Mouse (Mus musculus) heart, embryonic 15.5 days (tissue): Measurements from ENCODE around the gene Ak8. TPM values are rescaled to one million over a fixed set of nuclear protein-coding genes. Genes with fewer than 3 reads are reported as not detected.
A peak's percentile ranks its signal among the peaks of the same experiment; 100 is the strongest.

Experiments
- ATAC-seq: fragments of 200-750 bp; cut with Nextera tagmentation; replicated peaks from 2 replicates; pipeline ENCODE4 v1.8.0; 2017; ENCODE audit warnings: low read depth, moderate TSS enrichment; ENCODE audit not compliant: insufficient number of reproducible peaks, insufficient read depth, low FRiP score
- H3K27ac ChIP-seq: fragments of 300-500 bp; sonication (generic); 2 replicates; pipeline ENCODE4 v1.5.1; 2015; ENCODE audit warnings: mild to moderate bottlenecking, inconsistent platforms
- H3K27me3 ChIP-seq: fragments of 300-500 bp; sonication (generic); 2 replicates; pipeline ENCODE4 v1.6.1; 2015; ENCODE audit warnings: inconsistent platforms
- H3K36me3 ChIP-seq: fragments of 300-500 bp; sonication (generic); 2 replicates; pipeline ENCODE4 v1.6.1; 2015; ENCODE audit warnings: mild to moderate bottlenecking, inconsistent platforms
- H3K4me1 ChIP-seq: fragments of 300-500 bp; sonication (generic); replicated peaks from 2 replicates; pipeline ENCODE4 v1.6.1; 2015; ENCODE audit warnings: inconsistent platforms
- H3K4me2 ChIP-seq: fragments of 300-500 bp; sonication (generic); 2 replicates; pipeline ENCODE4 v1.6.1; 2015; ENCODE audit warnings: inconsistent platforms, mild to moderate bottlenecking, moderate library complexity
- H3K4me3 ChIP-seq: fragments of 300-500 bp; sonication (generic); 2 replicates; pipeline ENCODE4 v1.5.1; 2015; ENCODE audit warnings: mild to moderate bottlenecking, inconsistent platforms
- H3K9ac ChIP-seq: fragments of 300-500 bp; sonication (generic); 2 replicates; pipeline ENCODE4 v1.6.1; 2015; ENCODE audit warnings: mild to moderate bottlenecking, inconsistent platforms
- H3K9me3 ChIP-seq: fragments of 300-500 bp; sonication (generic); replicated peaks from 2 replicates; pipeline ENCODE4 v1.6.1; 2016; ENCODE audit warnings: inconsistent platforms
- WGBS: fragments of 180-500 bp; shearing (Covaris S2); methylation state at CpG from one replicate; pipeline ENCODE4 v1.1.7; 2015; ENCODE audit warnings: mixed read lengths; 5-methylcytosine and 5-hydroxymethylcytosine counted together
- polyA plus RNA-seq: library from polyadenylated mRNA; unstranded; fragments of >200 nt; fragmentation: Nextera tagmentation; extraction: Ambion mirVana; gene quantifications from 2 replicates; pipeline ENCODE4 v1.2.1, GENCODE M21; 2015

The Ak8 gene
- polyA plus RNA-seq, 1 experiment from 2014 or later: 0.30 TPM

- H3K4me2 ChIP-seq: peak overlapping the region; percentile 33
- peak overlapping the region; percentile 43 for H3K27ac ChIP-seq
- no peaks in the 10 kb centered on the region for H3K9me3 ChIP-seq
- 22% methylated on average over 5 of the region's 5 CpGs for WGBS
- H3K27me3 ChIP-seq: no peaks in the 10 kb centered on the region; the same call in 1 of the 2 replicates
- H3K4me3 ChIP-seq: peak overlapping the region; percentile 1; the same call in 1 of the 2 replicates
- H3K36me3 ChIP-seq: no peaks in the 10 kb centered on the region
- ATAC-seq: 0 out of 2 replicates have a peak, but pooled peaks have one; percentile 43
- no peak overlapping the region for H3K9ac ChIP-seq
- peaks cover 23% of the 10 kb centered on the region for H3K4me1 ChIP-seq
Measured at GRCm38 (mm10) chr2:28770697-28771096, 70.7 kb downstream of the Ak8 start.

DNA sequence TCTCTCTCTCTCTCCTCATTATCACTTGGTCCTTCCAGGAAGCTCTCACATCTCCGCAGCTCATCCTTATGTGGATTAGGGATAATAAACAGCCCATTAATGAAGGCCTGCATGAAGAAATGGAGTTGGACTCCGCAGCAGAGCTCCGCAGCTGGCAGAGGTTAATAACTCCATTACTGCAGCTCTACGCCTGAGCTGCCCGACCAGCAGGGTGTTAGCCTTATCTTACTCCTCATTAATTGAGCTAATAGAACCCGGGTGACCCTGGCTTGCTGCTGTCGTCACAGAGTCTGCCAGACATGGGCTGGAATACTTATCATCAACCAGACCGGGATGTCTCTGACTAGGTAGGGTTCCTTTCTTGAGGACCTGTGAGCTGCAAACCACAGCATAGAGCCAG, 74.1 kb downstream of the Ak8 start:
- no peak overlapping the region for H3K4me3 ChIP-seq
- H3K27me3 ChIP-seq: no peaks in the 10 kb centered on the region; the same call in 1 of the 2 replicates
- H3K36me3 ChIP-seq: no peaks in the 10 kb centered on the region
- no peak overlapping the region for H3K9ac ChIP-seq
- peaks cover 34% of the 10 kb centered on the region for H3K4me1 ChIP-seq
- ATAC-seq: no peak
- WGBS: 42% methylated on average over 8 of the region's 8 CpGs
- H3K9me3 ChIP-seq: no peaks in the 10 kb centered on the region
- H3K27ac ChIP-seq: no peak overlapping the region
- no peak overlapping the region for H3K4me2 ChIP-seq

- ATAC-seq: no peak
- no peak overlapping the region for H3K4me3 ChIP-seq
- H3K4me1 ChIP-seq: peaks cover 19% of the 10 kb centered on the region
- no peaks in the 10 kb centered on the region for H3K9me3 ChIP-seq
- no peak overlapping the region for H3K27ac ChIP-seq
- H3K36me3 ChIP-seq: no peaks in the 10 kb centered on the region
- no peak overlapping the region for H3K9ac ChIP-seq
- no peaks in the 10 kb centered on the region for H3K27me3 ChIP-seq
- H3K4me2 ChIP-seq: no peak overlapping the region
- 57% methylated on average over 2 of the region's 2 CpGs for WGBS
Measured at GRCm38 (mm10) chr2:28776728-28777127, 76.8 kb downstream of the Ak8 start.

DNA sequence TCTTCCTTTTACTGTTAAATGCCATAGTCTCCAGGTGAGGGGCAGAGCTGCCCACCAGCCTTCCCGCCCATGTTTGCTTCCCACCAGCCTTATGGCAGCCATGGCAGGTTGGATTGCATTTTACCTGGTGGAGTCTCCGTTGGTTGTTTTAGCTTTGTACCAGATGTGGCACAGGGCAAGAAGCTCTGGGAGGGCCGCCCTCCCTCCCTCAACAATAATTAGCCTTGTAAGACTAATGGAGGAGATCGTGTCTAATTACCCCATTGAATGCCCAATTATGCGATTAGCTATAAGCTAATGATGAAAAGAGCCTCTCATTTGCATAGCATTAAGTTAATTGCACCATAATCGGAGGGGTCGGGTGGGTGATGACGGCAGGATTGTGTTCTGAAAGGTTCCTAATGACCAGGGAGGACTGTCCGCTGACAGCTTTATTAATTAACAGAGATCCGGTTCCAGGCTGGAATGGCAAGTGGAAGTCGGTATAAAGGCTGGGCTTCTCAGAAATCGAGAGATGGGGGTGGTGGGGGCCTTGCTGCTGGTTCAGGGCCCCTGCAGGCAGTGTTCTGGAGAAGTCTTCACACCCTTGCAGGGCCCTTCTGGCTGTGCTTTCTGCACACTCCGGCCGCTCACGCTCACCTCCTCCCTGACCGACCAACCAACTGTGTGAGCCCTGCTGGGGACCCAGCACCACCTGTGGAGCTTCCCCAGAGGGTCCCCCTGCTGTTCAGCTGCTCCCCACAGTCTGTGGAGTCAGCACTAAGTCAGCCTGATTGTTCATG, 80.2 kb downstream of the Ak8 start:
- Histone ChIP-seq H3K9ac (no peak overlapping the region), H3K27ac (no peak overlapping the region), H3K4me1 (peaks cover 16% of the 10 kb centered on the region), H3K4me3 (no peak overlapping the region), H3K27me3 (no peaks in the 10 kb centered on the region), H3K4me2 (no peak overlapping the region), H3K9me3 (no peaks in the 10 kb centered on the region), H3K36me3 (no peaks in the 10 kb centered on the region)
- 76% methylated on average over 16 of the region's 16 CpGs for WGBS
- ATAC-seq: no peak

GRCm38 (mm10) chr2:28781310-28781709, 81.3 kb downstream of the Ak8 start:
- peaks cover 9% of the 10 kb centered on the region for H3K4me1 ChIP-seq
- no peak overlapping the region for H3K4me2 ChIP-seq
- WGBS: 81% methylated on average over 4 of the region's 4 CpGs
- no peaks in the 10 kb centered on the region for H3K36me3 ChIP-seq
- H3K27me3 ChIP-seq: no peaks in the 10 kb centered on the region
- no peaks in the 10 kb centered on the region for H3K9me3 ChIP-seq
- ATAC-seq: no peak
- H3K27ac ChIP-seq: no peak overlapping the region
- no peak overlapping the region for H3K9ac ChIP-seq
- no peak overlapping the region for H3K4me3 ChIP-seq

GRCm38 (mm10) chr2:28786355-28787066, 86.5 kb downstream of the Ak8 start:
- Histone ChIP-seq H3K9me3 (no peaks in the 10 kb centered on the region), H3K4me2 (no peak overlapping the region), H3K27me3 (no peaks in the 10 kb centered on the region), H3K36me3 (no peaks in the 10 kb centered on the region), H3K27ac (no peak overlapping the region), H3K9ac (no peak overlapping the region), H3K4me1 (no peaks in the 10 kb centered on the region), H3K4me3 (no peak overlapping the region)
- ATAC-seq: no peak
- 72% methylated on average over 16 of the region's 16 CpGs for WGBS

DNA sequence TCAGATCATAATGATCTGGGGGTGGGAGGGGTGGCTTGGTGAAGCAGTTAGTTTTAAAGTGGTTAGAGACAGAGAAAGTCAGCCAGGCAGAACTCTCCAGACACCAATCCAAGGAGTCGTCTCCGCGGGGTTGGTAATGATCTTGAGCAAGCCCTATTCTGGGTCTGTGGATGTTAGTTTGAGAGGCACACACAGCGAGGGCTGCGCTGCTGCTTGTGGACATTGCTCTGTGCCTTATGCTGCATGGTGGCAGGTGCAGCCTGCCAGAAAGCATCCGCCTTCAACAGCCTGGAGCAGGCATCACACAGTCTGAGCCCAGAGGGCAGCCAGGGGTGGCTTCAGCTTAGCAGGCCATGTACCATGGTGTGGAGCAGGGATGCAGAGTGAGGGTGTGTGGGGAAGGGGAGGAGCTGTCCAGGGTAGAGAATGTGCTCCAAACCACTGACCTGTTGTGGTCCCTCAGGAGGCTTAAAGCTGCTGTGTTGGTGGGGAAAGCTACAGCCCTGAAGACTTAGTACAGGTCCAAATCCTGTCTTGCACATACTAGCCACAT, 87.2 kb downstream of the Ak8 start:
- no peaks in the 10 kb centered on the region for H3K9me3 ChIP-seq
- no peaks in the 10 kb centered on the region for H3K4me1 ChIP-seq
- ATAC-seq: no peak
- no peaks in the 10 kb centered on the region for H3K27me3 ChIP-seq
- H3K4me2 ChIP-seq: no peak overlapping the region
- H3K4me3 ChIP-seq: no peak overlapping the region
- no peak overlapping the region for H3K9ac ChIP-seq
- WGBS: 74% methylated on average over 6 of the region's 6 CpGs
- H3K36me3 ChIP-seq: no peaks in the 10 kb centered on the region
- no peak overlapping the region for H3K27ac ChIP-seq

DNA sequence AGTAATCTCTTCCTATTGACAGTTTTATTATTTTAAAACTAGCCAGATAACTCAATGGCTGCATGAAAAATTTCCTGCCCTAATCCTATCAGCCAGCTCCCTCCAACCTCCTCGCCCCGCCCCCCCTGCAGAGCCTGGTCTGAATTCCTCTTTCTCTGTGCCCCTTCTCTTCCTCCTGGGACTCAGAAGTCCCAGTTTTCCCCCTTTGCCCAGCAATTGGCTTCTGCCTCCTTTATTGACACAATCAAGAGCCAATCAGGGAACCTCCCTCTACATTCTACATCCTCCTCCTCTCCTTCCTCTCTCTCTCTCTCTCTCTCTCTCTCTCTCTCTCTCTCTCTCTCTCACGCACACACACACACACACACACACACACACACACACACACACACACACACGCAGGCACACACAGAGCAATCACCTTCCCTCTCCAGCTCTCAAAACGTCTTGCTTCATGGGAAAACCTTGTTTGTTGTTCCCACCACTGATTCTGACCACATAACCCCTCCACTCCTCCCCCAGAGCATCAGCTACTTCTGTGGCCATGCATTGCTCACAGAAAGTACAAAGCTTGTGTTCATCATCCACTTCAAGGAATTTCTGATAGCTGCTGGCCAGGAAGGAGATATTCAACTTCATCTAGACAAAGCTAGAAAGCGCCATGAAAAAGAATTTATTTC, 93.1 kb downstream of the Ak8 start:
- no peak overlapping the region for H3K4me3 ChIP-seq
- no peak overlapping the region for H3K9ac ChIP-seq

GRCm38 (mm10) chr2:28794623-28795022, 94.7 kb downstream of the Ak8 start:
- ATAC-seq: no peak
- Histone ChIP-seq H3K9ac (no peak overlapping the region), H3K27ac (no peak overlapping the region), H3K36me3 (no peaks in the 10 kb centered on the region), H3K9me3 (no peaks in the 10 kb centered on the region), H3K4me2 (no peak overlapping the region), H3K4me1 (peaks cover 13% of the 10 kb centered on the region), H3K4me3 (no peak overlapping the region), H3K27me3 (no peaks in the 10 kb centered on the region)
- WGBS: 65% methylated on average over 5 of the region's 5 CpGs

More for the DNA sequence above, 93.1 kb downstream of the Ak8 start:
- no peaks in the 10 kb centered on the region for H3K9me3 ChIP-seq
- peaks cover 9% of the 10 kb centered on the region for H3K4me1 ChIP-seq
- peak; percentile 77 for ATAC-seq
- no peaks in the 10 kb centered on the region for H3K36me3 ChIP-seq
- H3K27ac ChIP-seq: peak overlapping the region; percentile 37; the same call in 1 of the 2 replicates
- peak overlapping the region; percentile 46 for H3K4me2 ChIP-seq
- no peaks in the 10 kb centered on the region for H3K27me3 ChIP-seq
- 25% methylated on average over 5 of the region's 6 CpGs for WGBS

- no peak for ATAC-seq
- H3K4me2 ChIP-seq: no peak overlapping the region
- H3K4me1 ChIP-seq: peaks cover 13% of the 10 kb centered on the region
- 59% methylated on average over 8 of the region's 8 CpGs for WGBS
- no peak overlapping the region for H3K9ac ChIP-seq
- no peak overlapping the region for H3K27ac ChIP-seq
- H3K27me3 ChIP-seq: no peaks in the 10 kb centered on the region
- no peaks in the 10 kb centered on the region for H3K9me3 ChIP-seq
- no peaks in the 10 kb centered on the region for H3K36me3 ChIP-seq
- no peak overlapping the region for H3K4me3 ChIP-seq
Measured at GRCm38 (mm10) chr2:28796298-28796697, 96.3 kb downstream of the Ak8 start.

DNA sequence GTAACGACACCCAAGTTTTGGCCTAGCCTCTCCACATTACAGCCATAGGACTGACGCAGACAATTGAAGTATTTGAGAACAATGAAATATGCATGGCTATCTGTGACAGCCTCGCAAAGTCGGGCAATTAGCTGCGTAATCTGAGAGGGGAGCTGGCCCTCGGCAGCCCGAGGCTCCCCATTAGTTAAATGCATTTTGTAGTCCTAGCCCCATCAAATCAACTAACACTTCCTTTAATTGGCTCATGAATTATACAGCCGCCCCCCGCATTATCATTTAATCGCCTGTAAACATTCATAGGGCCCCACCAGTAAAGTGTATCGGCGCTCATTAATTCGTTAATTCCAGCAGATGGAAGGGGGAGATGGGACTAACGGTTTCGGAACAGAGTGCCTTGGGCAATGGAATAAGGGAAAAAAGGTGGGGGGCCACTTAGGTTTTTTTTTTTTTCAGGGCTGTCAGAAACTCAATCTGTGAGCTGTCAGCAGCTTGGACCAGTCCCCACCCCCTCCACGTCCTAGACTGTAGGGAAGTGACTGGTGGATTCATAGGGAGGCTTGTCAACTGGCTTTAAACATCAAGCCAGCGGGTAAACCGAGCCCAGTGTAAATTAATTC, 97.6 kb downstream of the Ak8 start:
- Histone ChIP-seq H3K4me3 (no peak overlapping the region), H3K27me3 (no peaks in the 10 kb centered on the region), H3K9me3 (no peaks in the 10 kb centered on the region), H3K36me3 (no peaks in the 10 kb centered on the region), H3K9ac (no peak overlapping the region), H3K4me2 (no peak overlapping the region), H3K4me1 (peaks cover 17% of the 10 kb centered on the region), H3K27ac (peak overlapping the region; percentile 57; the same call in 1 of the 2 replicates)
- WGBS: 56% methylated on average over 18 of the region's 18 CpGs
- no peak for ATAC-seq
